Mouse (Mus musculus) hindbrain, postnatal 0 days (tissue): ENCODE results near the gene Pigq. TPM values are rescaled to one million over a fixed set of nuclear protein-coding genes. Genes with fewer than 3 reads are reported as not detected.

Experiments used
- ATAC-seq: fragments of 200-750 bp; cut with Nextera tagmentation; 2 replicates; pipeline ENCODE4 v1.8.0; 2017; ENCODE audit warnings: mild to moderate bottlenecking, moderate TSS enrichment, moderate library complexity
- DNase-seq: peaks from one replicate; pipeline ENCODE4 v3.0.0-alpha.2; 2015; ENCODE audit warnings: low spot score
- H3K27ac ChIP-seq: fragments of 300-500 bp; sonication (generic); 2 replicates; pipeline ENCODE4 v1.5.1; 2014; ENCODE audit warnings: mild to moderate bottlenecking
- H3K27me3 ChIP-seq: fragments of 300-500 bp; sonication (generic); 2 replicates; pipeline ENCODE4 v1.6.1; 2014; ENCODE audit warnings: low read length, mixed read lengths; ENCODE audit not compliant: insufficient read depth
- H3K36me3 ChIP-seq: fragments of 300-500 bp; sonication (generic); 2 replicates; pipeline ENCODE4 v1.6.1; 2014; ENCODE audit warnings: low read length, mixed read lengths; ENCODE audit not compliant: insufficient read depth
- H3K4me1 ChIP-seq: fragments of 300-500 bp; sonication (generic); 2 replicates; pipeline ENCODE4 v1.6.1; 2014; ENCODE audit warnings: antibody characterized with exemption, low read length, mixed read lengths; ENCODE audit not compliant: insufficient read depth
- H3K4me2 ChIP-seq: fragments of 300-500 bp; sonication (generic); 2 replicates; pipeline ENCODE4 v1.6.1; 2014; ENCODE audit warnings: low read depth, mild to moderate bottlenecking, low read length, moderate library complexity, mixed read lengths
- H3K4me3 ChIP-seq: fragments of 300-500 bp; sonication (generic); 2 replicates; pipeline ENCODE4 v1.5.1; 2014; ENCODE audit warnings: low read length
- H3K9ac ChIP-seq: fragments of 300-500 bp; sonication (generic); replicated peaks from 2 replicates; pipeline ENCODE4 v1.6.1; 2014; ENCODE audit warnings: mild to moderate bottlenecking, low read length, moderate library complexity, mixed read lengths
- H3K9me3 ChIP-seq: fragments of 300-500 bp; sonication (generic); 2 replicates; pipeline ENCODE4 v1.6.1; 2016; ENCODE audit warnings: low read length, mixed read lengths
- CTCF ChIP-seq: IDR thresholded peaks from 2 replicates; pipeline ENCODE4 v1.5.1; 2016; ENCODE audit warnings: antibody characterized with exemption, control low read depth, low read depth
- WGBS: fragments of 180-500 bp; shearing (Covaris S2); extraction: QIAGEN DNeasy Blood & Tissue Kit; methylation state at CpG from one replicate; pipeline ENCODE4 v1.1.7; 2014; 5-methylcytosine and 5-hydroxymethylcytosine counted together
- polyA plus RNA-seq: library from polyadenylated mRNA; unstranded; fragments of >200 nt; fragmentation: Nextera tagmentation; extraction: Ambion mirVana; gene quantifications from 2 replicates; pipeline ENCODE4 v1.2.1, GENCODE M21; 2015
- total RNA-seq: library from RNA; depleted of rRNA; stranded (reverse); fragments of >200 nt; gene quantifications from 2 replicates; pipeline ENCODE4 v1.2.3, GENCODE M21; 2014

Gene Pigq
- total and polyA plus RNA-seq, 2 experiments from 2014 or later = 76.3 to 99.7 TPM

GRCm38 (mm10) chr17:25984066-25984465 is 39.3 kb upstream of the Pigq start:
- H3K4me2 ChIP-seq = peak overlapping the region; percentile 85
- peak overlapping the region; percentile 89 for H3K4me3 ChIP-seq
- H3K36me3 ChIP-seq = no peaks in the 10 kb centered on the region; the same call in 1 of the 2 replicates
- peaks cover 16% of the 10 kb centered on the region for H3K4me1 ChIP-seq
- no peaks in the 10 kb centered on the region for H3K27me3 ChIP-seq
- WGBS = 92% methylated on average over 1 of the region's 1 CpGs
- no peaks in the 10 kb centered on the region for H3K9me3 ChIP-seq
- no peak for TF ChIP-seq CTCF
- DNase-seq (no peak), ATAC-seq (no peak)
- H3K9ac ChIP-seq = peak overlapping the region; percentile 84
- H3K27ac ChIP-seq = peak overlapping the region; percentile 83; the same call in 1 of the 2 replicates

- 92% methylated on average over 3 of the region's 3 CpGs for WGBS
- DNase-seq (no peak), ATAC-seq (no peak)
- H3K9me3 ChIP-seq = no peaks in the 10 kb centered on the region
- H3K36me3 ChIP-seq = no peaks in the 10 kb centered on the region; the same call in 1 of the 2 replicates
- TF ChIP-seq CTCF = no peak
- H3K4me1 ChIP-seq = peaks cover 16% of the 10 kb centered on the region
- H3K9ac ChIP-seq = no peak overlapping the region
- H3K4me3 ChIP-seq = no peak overlapping the region
- H3K27ac ChIP-seq = no peak overlapping the region
- H3K27me3 ChIP-seq = no peaks in the 10 kb centered on the region
- no peak overlapping the region for H3K4me2 ChIP-seq
Measured at GRCm38 (mm10) chr17:25982913-25983312, 38.2 kb upstream of the Pigq start.

GRCm38 (mm10) chr17:25980854-25981253 is 36.1 kb upstream of the Pigq start:
- DNase-seq (peak; percentile 17), ATAC-seq (no peak)
- 79% methylated on average over 5 of the region's 5 CpGs for WGBS

GRCm38 (mm10) chr17:25979829-25980738 is 35.3 kb upstream of the Pigq start:
- DNase-seq (no peak), ATAC-seq (no peak)
- Histone ChIP-seq H3K27me3 (no peaks in the 10 kb centered on the region), H3K9ac (no peak overlapping the region), H3K4me2 (no peak overlapping the region), H3K4me1 (peaks cover 16% of the 10 kb centered on the region), H3K36me3 (no peaks in the 10 kb centered on the region), H3K9me3 (no peaks in the 10 kb centered on the region), H3K27ac (no peak overlapping the region), H3K4me3 (no peak overlapping the region)
- WGBS = 92% methylated on average over 5 of the region's 5 CpGs
- TF ChIP-seq CTCF = no peak

More at GRCm38 (mm10) chr17:25980854-25981253, 36.1 kb upstream of the Pigq start:
- TF ChIP-seq CTCF = no peak
- Histone ChIP-seq H3K27ac (no peak overlapping the region), H3K9ac (no peak overlapping the region), H3K4me1 (peaks cover 16% of the 10 kb centered on the region), H3K27me3 (no peaks in the 10 kb centered on the region), H3K4me2 (no peak overlapping the region), H3K9me3 (no peaks in the 10 kb centered on the region), H3K36me3 (no peaks in the 10 kb centered on the region), H3K4me3 (no peak overlapping the region)

- Histone ChIP-seq H3K36me3 (no peaks in the 10 kb centered on the region), H3K4me3 (no peak overlapping the region), H3K27me3 (no peaks in the 10 kb centered on the region), H3K9ac (no peak overlapping the region), H3K4me1 (no peaks in the 10 kb centered on the region), H3K4me2 (no peak overlapping the region), H3K9me3 (no peaks in the 10 kb centered on the region), H3K27ac (no peak overlapping the region)
- ATAC-seq = no peak
- 80% methylated on average over 4 of the region's 4 CpGs for WGBS
- no peak for DNase-seq
- no peak for TF ChIP-seq CTCF
Measured at GRCm38 (mm10) chr17:25970954-25971707, 26.4 kb upstream of the Pigq start.

- no peak overlapping the region for H3K4me3 ChIP-seq
- DNase-seq (peak; percentile 68), ATAC-seq (0 out of 2 replicates have a peak, but pooled peaks have one; percentile 40)
- no peak overlapping the region for H3K27ac ChIP-seq
- H3K27me3 ChIP-seq = no peaks in the 10 kb centered on the region
- H3K4me1 ChIP-seq = no peaks in the 10 kb centered on the region
- H3K4me2 ChIP-seq = no peak overlapping the region
- H3K9ac ChIP-seq = no peak overlapping the region
- WGBS = 71% methylated on average over 9 of the region's 9 CpGs
- H3K36me3 ChIP-seq = no peaks in the 10 kb centered on the region
- TF ChIP-seq CTCF = peak; percentile 35
- no peaks in the 10 kb centered on the region for H3K9me3 ChIP-seq
Measured at GRCm38 (mm10) chr17:25970448-25970847, 25.7 kb upstream of the Pigq start.
